Mouse (Mus musculus) kidney, adult 2 months (tissue): ENCODE results near the gene Cdkn1a. TPM values are rescaled to one million over a fixed set of nuclear protein-coding genes. Genes with fewer than 3 reads are reported as not detected.

Experiments
- DNase-seq: peaks from one replicate; pipeline ENCODE4 v3.0.0; 2021
- H3K27ac ChIP-seq: fragments of 200-500 bp; 2 replicates; pipeline ENCODE4 v1.5.1; 2012; ENCODE audit warnings: low read depth, low read length, control low read depth, inconsistent platforms; ENCODE audit not compliant: insufficient read depth
- H3K27me3 ChIP-seq: fragments of 200-500 bp; replicated peaks from 2 replicates; pipeline ENCODE4 v1.6.1; 2012; ENCODE audit warnings: mild to moderate bottlenecking, moderate library complexity, low read length, inconsistent platforms; ENCODE audit not compliant: control insufficient read depth, insufficient read depth
- H3K36me3 ChIP-seq: fragments of 200-500 bp; 2 replicates; pipeline ENCODE4 v1.6.1; 2012; ENCODE audit warnings: mild to moderate bottlenecking, moderate library complexity, low read length, inconsistent platforms; ENCODE audit not compliant: control insufficient read depth, insufficient read depth
- H3K4me1 ChIP-seq: fragments of 200-500 bp; 2 replicates; pipeline ENCODE4 v1.6.1; 2011; ENCODE audit warnings: low read length; ENCODE audit not compliant: control insufficient read depth, insufficient read depth
- H3K4me3 ChIP-seq: fragments of 200-500 bp; 2 replicates; pipeline ENCODE4 v1.5.1; 2011; ENCODE audit warnings: mild to moderate bottlenecking, low read depth, low read length, control low read depth; ENCODE audit not compliant: insufficient read depth
- CTCF ChIP-seq: fragments of 200-500 bp; conservative IDR thresholded peaks from 2 replicates; pipeline ENCODE4 v1.5.1; 2011; ENCODE audit warnings: low read depth, mild to moderate bottlenecking, control low read depth, low read length, moderate library complexity, mixed read lengths; ENCODE audit not compliant: insufficient read depth, insufficient read length
- POLR2A ChIP-seq: fragments of 200-500 bp; IDR thresholded peaks from one replicate; pipeline ENCODE4 v1.6.1; 2011; ENCODE audit warnings: low read depth, low read length, control low read depth
- WGBS: fragments of 180-500 bp; shearing (Covaris S2); methylation state at CpG from one replicate; pipeline ENCODE4 v1.1.7; 2018; 5-methylcytosine and 5-hydroxymethylcytosine counted together
- polyA plus RNA-seq: library from polyadenylated mRNA; depleted of rRNA; stranded (reverse); fragments of >200 nt; gene quantifications from 2 replicates; pipeline ENCODE4 v1.2.3, GENCODE M21; 2012

Cdkn1a gene
- polyA plus RNA-seq, 1 experiment: 13.7 TPM

- H3K4me3 ChIP-seq: peak overlapping the region; percentile 53
- no peak for TF ChIP-seq POLR2A
- TF ChIP-seq CTCF: no peak
- under 1% methylated on average over 24 of the region's 24 CpGs for WGBS
- no peaks in the 10 kb centered on the region for H3K4me1 ChIP-seq
- no peaks in the 10 kb centered on the region for H3K36me3 ChIP-seq
- no peaks in the 10 kb centered on the region for H3K27me3 ChIP-seq
- DNase-seq: peak; percentile 25
- no peak overlapping the region for H3K27ac ChIP-seq
Measured at GRCm38 (mm10) chr17:29093961-29094309, 3.2 kb downstream of the Cdkn1a start.

DNA sequence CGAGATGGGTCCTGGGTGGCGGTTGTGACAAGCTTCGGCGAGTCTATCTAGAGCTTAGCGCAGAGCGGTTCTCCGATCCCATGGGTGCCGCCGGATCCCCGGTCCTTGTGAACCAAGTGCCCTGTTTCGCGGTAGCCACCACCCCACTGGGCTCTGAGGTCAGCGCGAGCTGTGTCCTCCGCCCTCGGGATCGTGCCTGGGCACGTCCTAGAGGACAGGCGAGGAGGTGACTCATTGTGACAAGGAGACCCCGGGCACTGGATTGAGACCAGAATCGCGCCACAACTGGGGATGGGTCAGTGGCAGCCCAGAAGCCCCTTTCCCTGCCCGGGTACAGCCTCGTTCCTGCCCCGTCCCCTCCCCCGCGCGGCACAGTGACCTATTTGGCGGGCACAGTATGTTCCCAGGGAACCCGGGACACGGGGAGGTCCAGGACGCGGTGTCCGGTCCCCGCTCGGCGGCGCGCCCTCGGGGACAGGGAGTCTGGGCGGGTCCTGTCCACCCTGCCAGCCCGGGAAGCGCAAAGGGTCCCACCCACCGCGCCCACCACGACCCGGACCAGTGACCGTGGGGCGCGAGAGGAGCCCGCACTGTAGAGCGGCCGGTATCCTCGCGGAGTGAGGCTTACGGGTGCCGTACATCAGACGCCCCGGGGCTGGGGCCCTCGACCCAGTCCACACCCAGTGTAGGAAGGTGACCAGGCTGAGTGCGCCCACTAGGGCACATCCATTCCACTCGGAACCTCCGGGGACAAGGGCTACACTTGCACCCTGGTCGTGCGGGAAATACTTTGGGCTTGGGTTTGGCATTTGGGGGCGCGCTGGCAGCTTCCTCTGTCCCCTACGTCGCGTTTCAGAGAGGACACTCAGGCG is 3.8 kb downstream of the Cdkn1a start:
- peak overlapping the region; percentile 72 for H3K27ac ChIP-seq
- under 1% methylated on average over 71 of the region's 71 CpGs for WGBS
- no peaks in the 10 kb centered on the region for H3K4me1 ChIP-seq
- TF ChIP-seq CTCF (no peak), POLR2A (no peak)
- H3K36me3 ChIP-seq: no peaks in the 10 kb centered on the region
- H3K4me3 ChIP-seq: peak overlapping the region; percentile 53
- DNase-seq: peak; percentile 81
- H3K27me3 ChIP-seq: no peaks in the 10 kb centered on the region

DNA sequence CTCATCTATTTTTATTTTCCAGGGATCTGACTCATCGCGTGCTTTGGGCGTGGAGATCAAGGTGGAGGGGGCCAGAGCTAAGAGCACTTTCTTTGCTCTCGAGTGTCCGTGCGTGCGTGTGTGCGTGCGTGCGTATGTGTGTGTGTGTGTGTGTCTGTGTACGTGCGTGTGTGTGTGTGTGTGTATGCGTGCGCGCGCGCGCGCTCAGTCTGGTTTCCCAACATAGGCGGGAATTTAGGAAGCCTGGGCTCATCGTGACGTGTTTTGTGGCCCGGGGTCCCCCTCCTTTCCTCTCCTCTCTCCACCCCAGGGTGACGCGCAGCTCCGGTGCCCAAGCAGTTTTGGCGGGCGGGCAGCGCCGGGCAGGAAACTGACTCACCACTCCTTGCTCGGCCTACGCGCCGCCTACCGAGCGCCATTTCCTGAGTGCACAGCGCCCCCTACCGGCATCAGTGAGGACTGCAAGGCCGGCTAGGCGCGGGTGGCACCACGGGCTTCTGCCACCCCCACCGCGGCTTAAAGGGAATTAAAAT is 4.5 kb downstream of the Cdkn1a start:
- WGBS: under 1% methylated on average over 43 of the region's 44 CpGs
- H3K27ac ChIP-seq: peak overlapping the region; percentile 72
- TF ChIP-seq POLR2A (no peak), CTCF (peak; percentile 92)
- H3K4me3 ChIP-seq: peak overlapping the region; percentile 53
- peak; percentile 96 for DNase-seq
- H3K4me1 ChIP-seq: no peaks in the 10 kb centered on the region
- no peaks in the 10 kb centered on the region for H3K36me3 ChIP-seq
- no peaks in the 10 kb centered on the region for H3K27me3 ChIP-seq

DNA sequence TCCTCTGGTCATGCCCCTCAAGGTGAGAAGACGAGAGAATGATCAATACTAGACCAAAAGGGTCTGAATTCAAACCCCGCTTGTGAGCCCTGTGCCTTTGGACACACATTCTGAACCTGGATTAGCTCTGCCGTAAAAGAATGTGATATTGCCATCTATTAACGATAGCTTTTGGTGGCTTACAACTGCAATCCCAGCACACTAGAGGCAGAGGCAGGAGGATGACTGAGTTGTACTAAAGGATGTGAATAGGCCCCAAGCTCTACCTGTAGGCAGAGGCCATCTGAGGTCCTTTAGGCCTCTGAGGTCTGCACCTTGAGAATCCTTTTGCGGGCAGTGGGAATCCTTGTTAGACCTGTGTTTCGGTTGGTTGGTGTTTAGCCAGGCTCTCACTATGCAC is 5.5 kb downstream of the Cdkn1a start:
- H3K27ac ChIP-seq: no peak overlapping the region
- no peak for DNase-seq

GRCm38 (mm10) chr17:29096851-29097561 is 6.2 kb downstream of the Cdkn1a start:
- Histone ChIP-seq H3K27me3 (no peaks in the 10 kb centered on the region), H3K4me3 (no peak overlapping the region), H3K4me1 (no peaks in the 10 kb centered on the region), H3K36me3 (no peaks in the 10 kb centered on the region), H3K27ac (no peak overlapping the region)
- no peak for DNase-seq
- WGBS: 78% methylated on average over 7 of the region's 7 CpGs
- TF ChIP-seq CTCF (no peak), POLR2A (no peak)

More for the DNA sequence above, 5.5 kb downstream of the Cdkn1a start:
- H3K36me3 ChIP-seq: no peaks in the 10 kb centered on the region
- no peaks in the 10 kb centered on the region for H3K4me1 ChIP-seq
- H3K4me3 ChIP-seq: no peak overlapping the region
- 92% methylated on average over 6 of the region's 6 CpGs for WGBS
- H3K27me3 ChIP-seq: no peaks in the 10 kb centered on the region
- TF ChIP-seq POLR2A: no peak
- TF ChIP-seq CTCF: no peak

GRCm38 (mm10) chr17:29098291-29098690 is 7.5 kb downstream of the Cdkn1a start:
- WGBS: 96% methylated on average over 24 of the region's 24 CpGs

GRCm38 (mm10) chr17:29099076-29099475 is 8.3 kb downstream of the Cdkn1a start:
- 82% methylated on average over 8 of the region's 8 CpGs for WGBS
- DNase-seq: no peak
- TF ChIP-seq CTCF (no peak), POLR2A (no peak)
- Histone ChIP-seq H3K27me3 (no peaks in the 10 kb centered on the region; the same call in 1 of the 2 replicates), H3K27ac (no peak overlapping the region), H3K4me3 (no peak overlapping the region), H3K36me3 (no peaks in the 10 kb centered on the region), H3K4me1 (no peaks in the 10 kb centered on the region)

More at GRCm38 (mm10) chr17:29098291-29098690, 7.5 kb downstream of the Cdkn1a start:
- no peak overlapping the region for H3K27ac ChIP-seq
- H3K36me3 ChIP-seq: no peaks in the 10 kb centered on the region
- no peaks in the 10 kb centered on the region for H3K27me3 ChIP-seq
- no peak overlapping the region for H3K4me3 ChIP-seq
- no peak for DNase-seq
- TF ChIP-seq CTCF (no peak), POLR2A (no peak)
- H3K4me1 ChIP-seq: no peaks in the 10 kb centered on the region
